Mouse (Mus musculus) CH12.LX (cell line): ENCODE data around the gene Mcur1. TPM values are rescaled to one million over a fixed set of nuclear protein-coding genes. Genes with fewer than 3 reads are reported as not detected.

Source experiments
- DNase-seq: peaks from one replicate; pipeline ENCODE4 v3.0.0-alpha.2; 2013; ENCODE audit errors: extremely low read depth
- H3K27ac ChIP-seq: 2 replicates; pipeline ENCODE4 v1.5.1; 2012; ENCODE audit warnings: low read depth, mild to moderate bottlenecking, control low read depth, moderate library complexity; ENCODE audit not compliant: insufficient read depth
- H3K27me3 ChIP-seq: replicated peaks from 2 replicates; pipeline ENCODE3; 2012; ENCODE audit warnings: inconsistent platforms
- H3K36me3 ChIP-seq, 2 experiments: replicated peaks in 1 of 2; 2 replicates each; pipeline versions ENCODE3 to v1.6.1; 2012; ENCODE audit warnings: inconsistent platforms in 1 of 2, low read length in 1 of 2, mild to moderate bottlenecking in 1 of 2, mixed read lengths in 1 of 2, moderate library complexity in 1 of 2; ENCODE audit not compliant: control insufficient read depth in 1 of 2, insufficient read depth in 1 of 2
- H3K4me1 ChIP-seq, 2 experiments: 2 replicates each; pipeline ENCODE4 v1.6.1; 2012; ENCODE audit warnings: inconsistent platforms in 1 of 2, moderate library complexity in 1 of 2; ENCODE audit not compliant: insufficient read depth in 2 of 2, control insufficient read depth in 1 of 2
- H3K4me2 ChIP-seq: 2 replicates; pipeline ENCODE4 v1.6.1; 2012; ENCODE audit warnings: low read depth, mild to moderate bottlenecking, control low read depth; ENCODE audit not compliant: poor library complexity, insufficient read depth, severe bottlenecking
- H3K4me3 ChIP-seq, 3 experiments: fragments of 150-350 bp in 1 of 3; sonication (generic) in 1 of 3; replicated peaks in 1 of 3; 2 replicates each; pipeline versions ENCODE3 to v1.5.1; 2011 to 2012; ENCODE audit warnings: low read depth in 2 of 3, low read length in 2 of 3, mild to moderate bottlenecking in 2 of 3, moderate library complexity in 2 of 3, control low read depth in 1 of 3, improper control_type of control experiment in 1 of 3, inconsistent platforms in 1 of 3, mixed read lengths in 1 of 3; ENCODE audit not compliant: poor library complexity in 1 of 3
- H3K79me2 ChIP-seq: replicated peaks from 2 replicates; pipeline ENCODE4 v1.6.1; 2012; ENCODE audit warnings: mild to moderate bottlenecking, moderate library complexity; ENCODE audit not compliant: control insufficient read depth, poor library complexity, insufficient read depth, severe bottlenecking; ENCODE audit errors: extremely low read depth
- H3K9ac ChIP-seq: 2 replicates; pipeline ENCODE4 v1.6.1; 2012; ENCODE audit warnings: low read depth, mild to moderate bottlenecking, control low read depth, moderate library complexity; ENCODE audit not compliant: insufficient read depth
- H3K9me3 ChIP-seq: replicated peaks from 2 replicates; pipeline ENCODE3; 2012; ENCODE audit warnings: low read length, inconsistent platforms, mixed read lengths
- BHLHE40 ChIP-seq: IDR thresholded peaks from 2 replicates; pipeline ENCODE4 v1.6.1; 2011; ENCODE audit warnings: mild to moderate bottlenecking, low read depth, low read length, improper control_type of control experiment
- CHD2 ChIP-seq: IDR thresholded peaks from 2 replicates; pipeline ENCODE4 v1.6.1; 2011; ENCODE audit warnings: low read length, improper control_type of control experiment
- CTCF ChIP-seq, 2 experiments: IDR thresholded peaks in 1 of 2; conservative IDR thresholded peaks in 1 of 2; 2 replicates each; pipeline ENCODE4 v1.5.1; 2011 to 2012; ENCODE audit warnings: low read depth in 2 of 2, low read length in 2 of 2, improper control_type of control experiment in 1 of 2, inconsistent platforms in 1 of 2, mild to moderate bottlenecking in 1 of 2, moderate library complexity in 1 of 2
- EP300 ChIP-seq: IDR thresholded peaks from 2 replicates; pipeline ENCODE4 v1.6.1; 2011; ENCODE audit warnings: low read length, improper control_type of control experiment
- MAFK ChIP-seq: IDR thresholded peaks from 2 replicates; pipeline ENCODE4 v1.6.1; 2011; ENCODE audit warnings: low read length, improper control_type of control experiment; ENCODE audit not compliant: insufficient replicate concordance
- MAZ ChIP-seq: IDR thresholded peaks from 2 replicates; pipeline ENCODE4 v1.6.1; 2012; ENCODE audit warnings: low read depth, mild to moderate bottlenecking, inconsistent platforms, low read length, improper control_type of control experiment, moderate library complexity
- MYC ChIP-seq: IDR thresholded peaks from 2 replicates; pipeline ENCODE4 v1.6.1; 2011; ENCODE audit warnings: low read depth, mild to moderate bottlenecking, improper control_type of control experiment, low read length
- NRF1 ChIP-seq: IDR thresholded peaks from 2 replicates; pipeline ENCODE4 v1.6.1; 2014; ENCODE audit warnings: low read depth, mild to moderate bottlenecking, inconsistent platforms, low read length, improper control_type of control experiment, moderate library complexity
- POLR2A ChIP-seq: IDR thresholded peaks from 2 replicates; pipeline ENCODE4 v1.6.1; 2011; ENCODE audit warnings: low read depth, mild to moderate bottlenecking, improper control_type of control experiment, low read length
- RAD21 ChIP-seq: IDR thresholded peaks from 2 replicates; pipeline ENCODE4 v1.6.1; 2011; ENCODE audit warnings: low read depth, mild to moderate bottlenecking, low read length, improper control_type of control experiment, moderate library complexity
- SMC3 ChIP-seq: IDR thresholded peaks from 2 replicates; pipeline ENCODE4 v1.6.1; 2011; ENCODE audit warnings: low read depth, low read length, improper control_type of control experiment
- UBTF ChIP-seq: IDR thresholded peaks from 2 replicates; pipeline ENCODE4 v1.6.1; 2012; ENCODE audit warnings: low read depth, mild to moderate bottlenecking, inconsistent platforms, low read length, improper control_type of control experiment, moderate library complexity
- ZMIZ1 ChIP-seq: IDR thresholded peaks from 2 replicates; pipeline ENCODE4 v1.6.1; 2012; ENCODE audit warnings: low read depth, mild to moderate bottlenecking, inconsistent platforms, low read length, improper control_type of control experiment
- ZNF384 ChIP-seq: IDR thresholded peaks from 2 replicates; pipeline ENCODE4 v1.6.1; 2012; ENCODE audit warnings: low read depth, low read length, improper control_type of control experiment, inconsistent platforms
- dilution Hi-C: fragments of 300-500 bp; cut with MboI; formaldehyde crosslinking; loops from 2 replicates; pipeline ENCODE4 v1.14.3; 2020; ENCODE audit warnings: low sequenced_read_pairs; ENCODE audit not compliant: extremely low pct_unique_long_range_greater_than_20kb, extremely low pct_ligation_motif_present
- in situ Hi-C: fragments of 300-500 bp; cut with MboI; formaldehyde crosslinking; loops from 3 replicates; pipeline ENCODE4 v1.14.3; 2019; ENCODE audit warnings: low sequenced_read_pairs, low pct_ligation_motif_present, low pct_unique_long_range_greater_than_20kb, mixed read lengths
- polyA plus RNA-seq: library from polyadenylated mRNA; unstranded; fragments of >175 nt; gene quantifications from 2 replicates; pipeline ENCODE4 v1.2.1, GENCODE M21; 2012; ENCODE audit warnings: low read depth; ENCODE audit not compliant: insufficient read length
- total RNA-seq, 2 experiments: library from RNA; depleted of rRNA; stranded (reverse); fragments of 300-350 nt in 1 of 2; fragments of >200 nt in 1 of 2; gene quantifications; 2 replicates each; pipeline ENCODE4 v1.2.3; 2012 to 2014

The Mcur1 gene
- total and polyA plus RNA-seq, 3 experiments: 4.7 to 12.5 (median 6.3) TPM

DNA sequence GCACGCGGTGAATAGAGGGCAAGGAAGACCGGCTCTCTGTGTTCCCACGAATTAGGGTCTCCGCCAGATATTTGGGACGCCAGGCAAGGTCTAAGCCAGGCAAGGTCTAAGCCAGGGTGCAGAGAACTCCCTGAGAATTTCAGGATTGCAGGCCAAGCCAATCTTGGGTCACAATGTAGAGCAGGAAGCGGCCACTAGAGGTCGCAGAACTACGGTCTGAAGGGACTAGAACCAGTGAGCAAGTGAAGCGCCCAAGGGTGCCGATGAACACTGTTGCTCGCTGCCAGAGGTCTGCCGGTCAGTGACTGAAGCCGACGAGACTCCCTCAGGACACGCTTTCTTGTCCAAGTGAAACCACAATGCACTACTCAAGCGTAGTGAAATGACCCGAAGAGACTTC is 19.7 kb upstream of the Mcur1 start:
- Histone ChIP-seq H3K4me2 (peak overlapping the region; percentile 75; the same call in 1 of the 2 replicates), H3K9ac (no peak overlapping the region), H3K9me3 (no peaks in the 10 kb centered on the region), H3K4me1 (no peaks in the 10 kb centered on the region; a peak in 1 of 4 replicates), H3K79me2 (no peaks in the 10 kb centered on the region), H3K27ac (no peak overlapping the region), H3K4me3 (no peak overlapping the region), H3K27me3 (no peaks in the 10 kb centered on the region), H3K36me3 (no peaks in the 10 kb centered on the region)
- TF ChIP-seq RAD21: peak; percentile 55
- TF ChIP-seq SMC3: peak; percentile 66
- TF ChIP-seq CTCF (conservative IDR thresholded peaks at IDR 0.05 in 1 of 2, IDR thresholded peaks at IDR 0.05 in 1 of 2; ENCODE audit: low read depth in 2 of 2, low read length in 2 of 2): peak; percentile 78 to 81
- no peak for TF ChIP-seq NRF1
- in situ Hi-C loops (no loop called here), dilution Hi-C loops (no loop called here)
- DNase-seq: peak; percentile 60

DNA sequence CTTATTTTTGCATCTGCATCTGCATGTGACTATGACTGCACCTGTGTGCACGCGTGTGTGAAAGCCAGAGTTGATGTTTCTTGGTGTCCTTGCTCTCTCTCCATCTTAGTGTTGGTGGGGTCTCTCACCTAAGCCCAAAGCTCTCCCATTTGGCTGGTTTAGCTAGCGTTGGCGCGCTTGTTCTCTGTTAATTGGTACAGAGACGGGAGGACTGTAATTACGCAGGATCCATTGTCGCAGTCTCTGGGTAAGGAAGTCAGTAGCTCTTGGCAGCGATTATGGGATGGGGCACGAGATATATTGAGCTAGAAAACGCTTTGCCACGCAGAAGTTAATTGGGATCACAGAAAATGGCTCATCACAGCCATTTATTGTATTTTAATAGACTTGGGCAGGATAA is 17.8 kb upstream of the Mcur1 start:
- Histone ChIP-seq H3K27me3 (no peaks in the 10 kb centered on the region), H3K36me3 (no peaks in the 10 kb centered on the region), H3K9ac (no peak overlapping the region), H3K4me3 (no peak overlapping the region), H3K27ac (no peak overlapping the region), H3K9me3 (no peaks in the 10 kb centered on the region), H3K4me2 (no peak overlapping the region), H3K4me1 (no peaks in the 10 kb centered on the region; a peak in 1 of 4 replicates), H3K79me2 (no peaks in the 10 kb centered on the region)
- in situ Hi-C loops (no loop called here), dilution Hi-C loops (no loop called here)
- no peak for DNase-seq
- TF ChIP-seq ZMIZ1 (no peak), BHLHE40 (no peak), MAFK (no peak), ZNF384 (no peak), EP300 (no peak), UBTF (no peak), MYC (no peak), POLR2A (no peak), MAZ (no peak)

DNA sequence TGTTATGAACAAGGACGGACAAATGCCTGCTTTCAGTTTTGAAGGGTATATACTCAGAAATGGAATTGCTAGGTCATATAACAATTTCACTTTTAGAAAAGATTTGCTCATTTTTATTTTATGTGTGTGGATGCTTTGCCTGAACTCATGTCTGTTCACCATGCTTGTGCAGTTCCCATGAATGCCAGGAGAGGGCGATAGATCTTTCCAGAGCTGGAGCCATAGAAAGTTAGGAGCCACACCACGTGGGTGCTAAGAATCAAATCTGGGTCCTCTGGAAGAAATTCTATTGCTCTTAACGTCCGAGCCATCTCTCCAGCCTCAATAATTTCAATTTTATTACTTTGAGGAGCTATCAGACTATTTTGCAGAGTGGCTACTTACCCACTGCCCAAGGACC is 17.3 kb upstream of the Mcur1 start:
- H3K36me3 ChIP-seq: no peaks in the 10 kb centered on the region
- peak; percentile 31 for DNase-seq
- no peak overlapping the region for H3K27ac ChIP-seq
- no peak for TF ChIP-seq CHD2
- TF ChIP-seq CTCF (conservative IDR thresholded peaks at IDR 0.05 in 1 of 2, IDR thresholded peaks at IDR 0.05 in 1 of 2; ENCODE audit: low read depth in 2 of 2, low read length in 2 of 2): peak; percentile 57 to 61; a peak in 3 of 4 replicates
- TF ChIP-seq SMC3: 0 out of 2 replicates have a peak, but pooled peaks have one; percentile 11
- dilution Hi-C loops (no loop called here), in situ Hi-C loops (no loop called here)
- no peaks in the 10 kb centered on the region for H3K9me3 ChIP-seq
- no peak overlapping the region for H3K4me2 ChIP-seq
- H3K27me3 ChIP-seq: no peaks in the 10 kb centered on the region
- no peak overlapping the region for H3K4me3 ChIP-seq
- H3K4me1 ChIP-seq: no peaks in the 10 kb centered on the region; a peak in 1 of 4 replicates
- no peak overlapping the region for H3K9ac ChIP-seq
- H3K79me2 ChIP-seq: no peaks in the 10 kb centered on the region
